Mouse (Mus musculus) layer of hippocampus, adult 9-11 months (tissue): ENCODE measurements around the gene Zfp653.

ENCODE experiments used
- DNase-seq: peaks from one replicate; pipeline ENCODE4 v3.0.0; 2022

Zfp653 gene

GRCm38 (mm10) chr9:22067195-22067594, 4.0 kb downstream of the Zfp653 start:
- DNase-seq = no peak

GRCm38 (mm10) chr9:22066433-22066832, 4.7 kb downstream of the Zfp653 start:
- no peak for DNase-seq

- no peak for DNase-seq
These were observed 5.5 kb downstream of the Zfp653 start for GRCm38 (mm10) chr9:22065642-22066041.

GRCm38 (mm10) chr9:22064341-22064740, 6.8 kb downstream of the Zfp653 start:
- DNase-seq = peak; percentile 73

GRCm38 (mm10) chr9:22061339-22061738, 9.8 kb downstream of the Zfp653 start:
- DNase-seq = no peak

GRCm38 (mm10) chr9:22058011-22058424, 13.2 kb downstream of the Zfp653 start:
- no peak for DNase-seq

GRCm38 (mm10) chr9:22057031-22057517, 14.1 kb downstream of the Zfp653 start:
- no peak for DNase-seq

- no peak for DNase-seq
These were observed 14.8 kb downstream of the Zfp653 start for GRCm38 (mm10) chr9:22056303-22056910.

GRCm38 (mm10) chr9:22055713-22056112, 15.5 kb downstream of the Zfp653 start:
- no peak for DNase-seq

GRCm38 (mm10) chr9:22054411-22055076, 16.6 kb downstream of the Zfp653 start:
- peak; percentile 89 for DNase-seq

- DNase-seq = no peak
These were observed 17.5 kb downstream of the Zfp653 start for GRCm38 (mm10) chr9:22053657-22054056.

GRCm38 (mm10) chr9:22051958-22052254, 19.3 kb downstream of the Zfp653 start, which contains the start of gene Elavl3:
Elavl3 (minus strand) TSS chr9:22052023.
- peak; percentile 85 for DNase-seq

GRCm38 (mm10) chr9:22051161-22051957, 19.8 kb downstream of the Zfp653 start:
- no peak for DNase-seq

- peak; percentile 80 for DNase-seq
These were observed 20.8 kb downstream of the Zfp653 start for GRCm38 (mm10) chr9:22050351-22050889.

GRCm38 (mm10) chr9:22049721-22050270, 21.4 kb downstream of the Zfp653 start:
- no peak for DNase-seq

GRCm38 (mm10) chr9:22049315-22049714, 21.9 kb downstream of the Zfp653 start:
- DNase-seq = no peak

GRCm38 (mm10) chr9:22047329-22047728, 23.8 kb downstream of the Zfp653 start:
- no peak for DNase-seq

GRCm38 (mm10) chr9:22041832-22042231, 29.3 kb downstream of the Zfp653 start:
- DNase-seq = no peak

- DNase-seq = no peak
These were observed 33.4 kb downstream of the Zfp653 start for GRCm38 (mm10) chr9:22037826-22038225.

GRCm38 (mm10) chr9:22035300-22036044, 35.7 kb downstream of the Zfp653 start:
- no peak for DNase-seq

GRCm38 (mm10) chr9:22030386-22030785, 40.8 kb downstream of the Zfp653 start:
- DNase-seq = no peak

- no peak for DNase-seq
These were observed 42.7 kb downstream of the Zfp653 start for GRCm38 (mm10) chr9:22028467-22028866.
